Mouse (Mus musculus): ENCODE data around the gene Snx17. TPM values are rescaled to one million over a fixed set of nuclear protein-coding genes. Genes with fewer than 3 reads are reported as not detected.
A peak's percentile ranks its signal among the peaks of the same experiment; 100 is the strongest.

Gene Snx17
- polyA plus RNA-seq (2012), result 2.7 and 2.9 TPM in 2 replicates

DNA sequence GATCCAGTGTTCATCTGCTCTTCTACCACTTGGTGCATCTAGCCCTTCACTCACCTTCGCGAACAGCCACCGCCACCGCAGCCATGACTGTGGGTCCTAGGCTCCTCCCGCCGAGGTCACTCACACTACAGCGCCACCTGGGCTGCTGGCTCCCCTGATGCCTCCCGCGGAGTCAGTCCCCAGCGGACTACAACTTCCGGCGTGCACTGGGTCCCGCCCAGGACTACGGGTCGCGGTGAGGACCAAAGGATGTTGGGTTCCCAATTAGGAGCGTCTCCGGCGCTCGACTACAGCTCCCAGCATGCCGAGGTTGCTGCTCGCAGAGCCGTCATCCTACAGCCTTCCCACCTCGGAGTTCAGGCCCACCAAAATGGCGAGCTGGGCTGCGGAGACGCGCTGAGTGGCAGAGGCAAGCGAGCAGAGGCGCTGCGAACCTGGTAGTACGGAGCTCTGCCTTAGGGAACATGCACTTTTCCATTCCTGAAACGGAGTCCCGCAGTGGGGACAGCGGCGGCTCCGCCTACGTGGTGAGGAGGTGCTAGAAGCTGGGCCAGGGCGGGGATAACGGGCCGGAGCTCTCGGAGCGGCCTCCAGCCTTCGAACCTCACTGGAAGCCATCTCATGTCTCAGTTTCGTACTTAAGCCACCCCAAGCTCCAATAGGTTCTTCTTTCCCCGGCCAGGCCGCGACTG is at the start of gene Snx17, which contains the start of gene Eif2b4:
TSS of gene Snx17 (plus strand) at position 289 of the 692 bp plus-strand sequence.
TSS of gene Eif2b4 (minus strand) at position 492 of the 692 bp plus-strand sequence.
- Histone ChIP-seq H3K36me3 (ENCODE audit: control insufficient read depth) (peaks cover 71% of the 10 kb centered on the region), H3K4me1 (ENCODE audit: control insufficient read depth) (peaks cover 51% of the 10 kb centered on the region)

GRCm38 (mm10) chr5:31149781-31150180 is 43.2 kb upstream of the Snx17 start:
- Histone ChIP-seq H3K36me3 (ENCODE audit: control insufficient read depth) (peaks cover 19% of the 10 kb centered on the region), H3K9me3 (ENCODE audit: control insufficient read depth, low read length) (no peaks in the 10 kb centered on the region), H3K4me3 (replicated peaks) (no peak overlapping the region), H3K4me1 (ENCODE audit: control insufficient read depth) (peaks cover 19% of the 10 kb centered on the region), H3K27me3 (ENCODE audit: control insufficient read depth) (no peaks in the 10 kb centered on the region)
- no peak for TF ChIP-seq GATA1 (IDR thresholded peaks at IDR 0.05; ENCODE audit: low read length)
- TF ChIP-seq TAL1 (IDR thresholded peaks at IDR 0.05; ENCODE audit: low read length), result no peak

More for the DNA sequence above, at the start of gene Snx17, which contains the start of gene Eif2b4:
- H3K9me3 ChIP-seq (ENCODE audit: control insufficient read depth, low read length), result no peaks in the 10 kb centered on the region
- peak within 1 kb of the TSS; percentile 89 for H3K4me3 ChIP-seq (replicated peaks)
- TF ChIP-seq GATA1 (IDR thresholded peaks at IDR 0.05; ENCODE audit: low read length) (no peak), TAL1 (IDR thresholded peaks at IDR 0.05; ENCODE audit: low read length) (no peak)
- no peaks in the 10 kb centered on the region for H3K27me3 ChIP-seq (ENCODE audit: control insufficient read depth)

- Histone ChIP-seq H3K4me1 (ENCODE audit: control insufficient read depth) (peaks cover 22% of the 10 kb centered on the region), H3K36me3 (ENCODE audit: control insufficient read depth) (peaks cover 27% of the 10 kb centered on the region), H3K4me3 (replicated peaks) (no peak overlapping the region), H3K9me3 (ENCODE audit: control insufficient read depth, low read length) (no peaks in the 10 kb centered on the region), H3K27me3 (ENCODE audit: control insufficient read depth) (no peaks in the 10 kb centered on the region)
- TF ChIP-seq TAL1 (IDR thresholded peaks at IDR 0.05; ENCODE audit: low read length) (no peak), GATA1 (IDR thresholded peaks at IDR 0.05; ENCODE audit: low read length) (no peak)
Measured at GRCm38 (mm10) chr5:31151746-31152145, 41.3 kb upstream of the Snx17 start.

GRCm38 (mm10) chr5:31153516-31154151 is 39.4 kb upstream of the Snx17 start:
- no peaks in the 10 kb centered on the region for H3K9me3 ChIP-seq (ENCODE audit: control insufficient read depth, low read length)
- H3K27me3 ChIP-seq (ENCODE audit: control insufficient read depth), result no peaks in the 10 kb centered on the region
- TF ChIP-seq GATA1 (IDR thresholded peaks at IDR 0.05; ENCODE audit: low read length) (no peak), TAL1 (IDR thresholded peaks at IDR 0.05; ENCODE audit: low read length) (no peak)
- H3K4me1 ChIP-seq (ENCODE audit: control insufficient read depth), result peaks cover 22% of the 10 kb centered on the region
- peak overlapping the region; percentile 69 for H3K4me3 ChIP-seq (replicated peaks)
- peaks cover 46% of the 10 kb centered on the region for H3K36me3 ChIP-seq (ENCODE audit: control insufficient read depth)

GRCm38 (mm10) chr5:31154152-31154553 is 38.9 kb upstream of the Snx17 start, which contains the start of gene Mpv17:
Mpv17 (minus strand) TSS chr5:31154251.
- Histone ChIP-seq H3K4me3 (replicated peaks) (peak within 1 kb of the TSS; percentile 69), H3K27me3 (ENCODE audit: control insufficient read depth) (no peaks in the 10 kb centered on the region), H3K9me3 (ENCODE audit: control insufficient read depth, low read length) (no peaks in the 10 kb centered on the region), H3K4me1 (ENCODE audit: control insufficient read depth) (peaks cover 22% of the 10 kb centered on the region), H3K36me3 (ENCODE audit: control insufficient read depth) (peaks cover 51% of the 10 kb centered on the region)
- TF ChIP-seq GATA1 (IDR thresholded peaks at IDR 0.05; ENCODE audit: low read length) (no peak), TAL1 (IDR thresholded peaks at IDR 0.05; ENCODE audit: low read length) (no peak)

- no peak for TF ChIP-seq TAL1 (IDR thresholded peaks at IDR 0.05; ENCODE audit: low read length)
- TF ChIP-seq GATA1 (IDR thresholded peaks at IDR 0.05; ENCODE audit: low read length), result no peak
- Histone ChIP-seq H3K36me3 (ENCODE audit: control insufficient read depth) (peaks cover 99% of the 10 kb centered on the region), H3K4me3 (replicated peaks) (no peak overlapping the region), H3K9me3 (ENCODE audit: control insufficient read depth, low read length) (no peaks in the 10 kb centered on the region), H3K27me3 (ENCODE audit: control insufficient read depth) (no peaks in the 10 kb centered on the region), H3K4me1 (ENCODE audit: control insufficient read depth) (peaks cover 31% of the 10 kb centered on the region)
Measured at GRCm38 (mm10) chr5:31162462-31162861, 30.6 kb upstream of the Snx17 start.

GRCm38 (mm10) chr5:31164878-31165277 is 28.1 kb upstream of the Snx17 start:
- no peak overlapping the region for H3K4me3 ChIP-seq (replicated peaks)
- H3K4me1 ChIP-seq (ENCODE audit: control insufficient read depth), result peaks cover 31% of the 10 kb centered on the region
- no peak for TF ChIP-seq TAL1 (IDR thresholded peaks at IDR 0.05; ENCODE audit: low read length)
- no peak for TF ChIP-seq GATA1 (IDR thresholded peaks at IDR 0.05; ENCODE audit: low read length)
- H3K27me3 ChIP-seq (ENCODE audit: control insufficient read depth), result no peaks in the 10 kb centered on the region
- peaks cover 99% of the 10 kb centered on the region for H3K36me3 ChIP-seq (ENCODE audit: control insufficient read depth)
- no peaks in the 10 kb centered on the region for H3K9me3 ChIP-seq (ENCODE audit: control insufficient read depth, low read length)

- Histone ChIP-seq H3K27me3 (ENCODE audit: control insufficient read depth) (no peaks in the 10 kb centered on the region), H3K9me3 (ENCODE audit: control insufficient read depth, low read length) (no peaks in the 10 kb centered on the region), H3K36me3 (ENCODE audit: control insufficient read depth) (peaks cover 97% of the 10 kb centered on the region), H3K4me1 (ENCODE audit: control insufficient read depth) (peaks cover 19% of the 10 kb centered on the region), H3K4me3 (replicated peaks) (no peak overlapping the region)
- no peak for TF ChIP-seq GATA1 (IDR thresholded peaks at IDR 0.05; ENCODE audit: low read length)
- no peak for TF ChIP-seq TAL1 (IDR thresholded peaks at IDR 0.05; ENCODE audit: low read length)
Measured at GRCm38 (mm10) chr5:31168630-31169029, 24.4 kb upstream of the Snx17 start.

- peaks cover 60% of the 10 kb centered on the region for H3K4me1 ChIP-seq (ENCODE audit: control insufficient read depth)
- no peaks in the 10 kb centered on the region for H3K9me3 ChIP-seq (ENCODE audit: control insufficient read depth, low read length)
- peak overlapping the region; percentile 79 for H3K4me3 ChIP-seq (replicated peaks)
- H3K36me3 ChIP-seq (ENCODE audit: control insufficient read depth), result peaks cover 33% of the 10 kb centered on the region
- H3K27me3 ChIP-seq (ENCODE audit: control insufficient read depth), result no peaks in the 10 kb centered on the region
- TF ChIP-seq TAL1 (IDR thresholded peaks at IDR 0.05; ENCODE audit: low read length) (no peak), GATA1 (IDR thresholded peaks at IDR 0.05; ENCODE audit: low read length) (no peak)
Measured at GRCm38 (mm10) chr5:31179301-31179765, 13.7 kb upstream of the Snx17 start.

Data from erythroblast, embryonic 14.5 days (primary cell).